Mouse (Mus musculus): Measurements from ENCODE around the gene Olfr631.

GRCm38 (mm10) chr7:103934264-103934663 is 5.6 kb downstream of the Olfr631 start, which contains the start of gene Olfr632:
- TF ChIP-seq CTCF (IDR thresholded peaks at IDR 0.05; ENCODE audit: insufficient read depth, low read depth, low read length), result no peak
- no peak for TF ChIP-seq POLR2A (IDR thresholded peaks at IDR 0.05; ENCODE audit: insufficient read depth, low read depth, low read length)
